Mouse (Mus musculus) hindbrain, embryonic 10.5 days (tissue): ENCODE measurements around the gene Atg5. TPM values are rescaled to one million over a fixed set of nuclear protein-coding genes. Genes with fewer than 3 reads are reported as not detected.
"Not testable (repeated sequence)": the region's sequence is repeated elsewhere in the genome, so short reads cannot be mapped to it uniquely, and the experiment has no call there.

Experiments
- DNase-seq: peaks from one replicate; pipeline ENCODE4 v3.0.0-alpha.2; 2017; ENCODE audit warnings: low spot score
- H3K27ac ChIP-seq: fragments of 300-500 bp; sonication (generic); 2 replicates; pipeline ENCODE4 v1.5.1; 2016; ENCODE audit warnings: mild to moderate bottlenecking, moderate library complexity
- H3K27me3 ChIP-seq: fragments of 300-500 bp; sonication (generic); 2 replicates; pipeline ENCODE4 v1.6.1; 2016; ENCODE audit warnings: mild to moderate bottlenecking; ENCODE audit not compliant: poor library complexity, insufficient read depth, severe bottlenecking
- H3K36me3 ChIP-seq: fragments of 300-500 bp; sonication (generic); 2 replicates; pipeline ENCODE4 v1.6.1; 2016; ENCODE audit warnings: mild to moderate bottlenecking, moderate library complexity
- H3K4me1 ChIP-seq: fragments of 300-500 bp; sonication (generic); replicated peaks from 2 replicates; pipeline ENCODE4 v1.6.1; 2016; ENCODE audit warnings: mild to moderate bottlenecking
- H3K4me3 ChIP-seq: fragments of 300-500 bp; sonication (generic); 2 replicates; pipeline ENCODE4 v1.5.1; 2016; ENCODE audit warnings: mild to moderate bottlenecking, moderate library complexity
- H3K9me3 ChIP-seq: fragments of 300-500 bp; sonication (generic); 2 replicates; pipeline ENCODE4 v1.6.1; 2016; ENCODE audit warnings: mild to moderate bottlenecking, moderate library complexity
- WGBS: fragments of 180-500 bp; shearing (Covaris S2); methylation state at CpG from one replicate; pipeline ENCODE4 v1.1.7; 2016; 5-methylcytosine and 5-hydroxymethylcytosine counted together
- polyA plus RNA-seq: library from polyadenylated mRNA; unstranded; fragments of >200 nt; fragmentation: Nextera tagmentation; extraction: Ambion mirVana; gene quantifications from 2 replicates; pipeline ENCODE4 v1.2.1, GENCODE M21; 2016

The Atg5 gene
- polyA plus RNA-seq, 1 experiment from 2014 or later, result 52.5 TPM

DNA sequence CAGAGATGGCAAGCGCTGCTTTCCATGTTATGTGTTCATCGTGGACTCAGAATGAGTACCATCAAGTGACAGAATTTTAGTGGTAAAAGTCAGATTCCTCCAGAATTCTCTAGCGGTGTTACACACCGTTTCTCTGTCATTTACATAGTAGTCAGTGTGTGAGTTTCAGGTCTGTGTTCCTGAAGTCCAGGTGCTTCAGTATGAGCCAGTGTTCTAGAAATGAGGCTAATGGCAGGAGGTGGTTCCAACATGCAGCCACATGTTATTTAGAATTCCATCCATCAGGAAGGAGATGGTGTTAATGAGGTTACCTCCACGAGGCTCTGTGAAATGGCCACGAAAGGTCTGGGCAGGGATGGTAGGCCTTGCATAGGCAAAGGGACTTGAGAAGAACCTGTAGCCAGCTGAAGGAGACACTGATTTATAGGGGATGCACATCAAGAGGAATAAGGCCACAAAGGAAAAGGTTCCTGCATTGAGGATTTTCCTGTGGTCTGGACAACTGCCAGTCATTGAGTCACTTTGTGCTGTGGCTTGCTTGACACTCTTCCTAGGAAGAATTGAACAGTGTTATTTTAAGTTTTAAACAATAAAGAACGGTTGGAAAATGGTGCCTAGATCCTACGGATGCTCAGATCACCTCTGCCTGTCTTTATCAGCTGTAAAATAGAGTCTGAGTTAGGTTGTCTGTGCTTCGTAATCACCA is 55.1 kb downstream of the Atg5 start:
- Histone ChIP-seq H3K36me3 (peaks cover 25% of the 10 kb centered on the region), H3K4me1 (peaks cover 6% of the 10 kb centered on the region), H3K9me3 (no peaks in the 10 kb centered on the region), H3K27me3 (no peaks in the 10 kb centered on the region), H3K27ac (no peak overlapping the region), H3K4me3 (no peak overlapping the region)
- 91% methylated on average over 9 of the region's 9 CpGs for WGBS
- DNase-seq, result no peak

DNA sequence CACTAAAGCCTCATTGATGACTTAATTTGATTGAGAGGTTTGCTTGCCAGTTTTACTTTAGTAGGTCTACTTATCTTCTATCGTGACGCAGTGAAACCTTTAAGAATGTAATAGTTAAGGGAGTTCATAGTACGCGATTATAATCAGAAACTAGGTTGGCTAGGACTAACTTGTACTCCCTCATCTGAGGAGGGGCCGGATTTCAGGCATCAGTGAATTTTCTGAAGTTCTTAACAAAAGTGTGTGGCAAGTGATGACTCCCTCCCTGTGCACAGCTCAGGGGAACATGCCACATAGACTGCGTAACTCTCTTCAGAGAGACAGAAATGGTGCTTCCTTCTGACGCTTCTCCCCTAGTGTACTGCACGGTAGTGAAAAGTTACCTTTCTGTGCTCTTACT is 55.7 kb downstream of the Atg5 start:
- Histone ChIP-seq H3K4me1 (peaks cover 6% of the 10 kb centered on the region), H3K9me3 (no peaks in the 10 kb centered on the region), H3K36me3 (peaks cover 19% of the 10 kb centered on the region), H3K4me3 (no peak overlapping the region), H3K27me3 (no peaks in the 10 kb centered on the region), H3K27ac (no peak overlapping the region)
- 84% methylated on average over 8 of the region's 8 CpGs for WGBS
- no peak for DNase-seq

DNA sequence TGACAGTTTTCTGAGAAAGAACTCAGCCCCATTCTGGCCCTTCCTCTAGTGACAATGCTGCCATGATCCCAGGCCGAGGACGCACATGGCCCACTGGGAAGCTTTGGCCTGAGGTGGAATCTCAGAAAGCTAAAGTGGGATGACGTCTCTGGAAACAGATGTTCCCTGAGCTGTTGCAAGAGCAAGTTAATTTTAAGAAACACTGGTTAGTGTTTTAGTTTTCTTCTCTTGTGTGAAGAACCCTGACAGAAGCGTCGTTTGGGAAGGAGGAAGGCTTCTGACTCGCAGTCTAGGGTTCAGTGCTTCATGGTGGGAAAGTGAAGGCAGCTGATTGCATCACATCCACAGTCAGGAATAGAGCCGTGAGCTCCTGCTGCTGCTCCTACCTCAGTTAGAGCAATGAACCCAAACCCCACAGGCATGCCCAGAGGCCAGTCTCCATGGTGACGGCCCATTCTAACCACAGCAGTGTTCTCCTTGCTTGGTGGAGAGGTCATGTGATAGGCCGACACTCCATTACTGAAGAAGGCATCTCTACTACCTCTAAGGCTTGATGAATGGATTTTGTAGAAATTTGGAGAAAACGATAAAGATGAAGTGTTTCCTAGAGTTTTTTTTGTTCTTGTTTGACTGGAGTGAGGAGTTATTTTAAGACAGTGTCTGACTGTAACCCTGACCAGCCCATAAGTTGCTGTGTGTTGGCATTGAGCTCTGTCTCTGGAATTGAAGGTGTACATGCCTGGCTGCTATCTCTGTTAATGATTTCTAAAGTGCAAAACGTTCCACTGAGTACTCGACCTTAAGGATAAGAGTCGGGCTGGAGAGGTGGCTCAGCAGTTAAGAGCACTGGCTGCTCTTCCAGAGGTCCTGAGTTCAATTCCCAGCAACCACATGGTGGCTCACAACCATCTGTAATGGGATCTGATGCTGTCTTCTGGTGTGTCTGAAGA is 57.7 kb downstream of the Atg5 start:
- no peak overlapping the region for H3K27ac ChIP-seq
- H3K27me3 ChIP-seq, result no peaks in the 10 kb centered on the region
- WGBS, result 75% methylated on average over 13 of the region's 13 CpGs
- no peak overlapping the region for H3K4me3 ChIP-seq
- peaks cover 6% of the 10 kb centered on the region for H3K4me1 ChIP-seq
- peaks cover 11% of the 10 kb centered on the region for H3K36me3 ChIP-seq
- DNase-seq, result peak; percentile 26
- H3K9me3 ChIP-seq, result no peaks in the 10 kb centered on the region

DNA sequence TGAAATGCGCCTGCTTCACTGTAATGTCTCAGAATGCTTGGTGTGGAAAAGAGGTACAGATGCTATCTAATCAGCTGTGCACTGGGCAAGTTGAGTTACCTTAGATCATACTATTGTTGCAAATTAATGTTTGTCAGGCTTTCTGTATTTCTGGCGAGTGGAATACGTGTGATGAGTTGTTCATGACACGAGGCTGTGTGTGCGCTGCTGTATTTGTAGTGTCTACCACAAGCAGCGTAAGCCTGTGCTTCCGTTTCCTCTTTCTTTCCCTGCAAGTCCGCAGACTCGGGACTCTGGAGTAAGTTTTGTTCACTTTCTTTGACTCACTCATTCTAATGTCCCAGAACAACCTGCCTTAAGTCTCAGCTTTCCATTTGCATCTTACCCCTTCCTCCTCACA is 58.9 kb downstream of the Atg5 start:
- Histone ChIP-seq H3K4me1 (peaks cover 6% of the 10 kb centered on the region), H3K27ac (no peak overlapping the region), H3K27me3 (no peaks in the 10 kb centered on the region), H3K9me3 (no peaks in the 10 kb centered on the region), H3K36me3 (no peaks in the 10 kb centered on the region), H3K4me3 (no peak overlapping the region)
- 92% methylated on average over 9 of the region's 9 CpGs for WGBS
- DNase-seq, result no peak

DNA sequence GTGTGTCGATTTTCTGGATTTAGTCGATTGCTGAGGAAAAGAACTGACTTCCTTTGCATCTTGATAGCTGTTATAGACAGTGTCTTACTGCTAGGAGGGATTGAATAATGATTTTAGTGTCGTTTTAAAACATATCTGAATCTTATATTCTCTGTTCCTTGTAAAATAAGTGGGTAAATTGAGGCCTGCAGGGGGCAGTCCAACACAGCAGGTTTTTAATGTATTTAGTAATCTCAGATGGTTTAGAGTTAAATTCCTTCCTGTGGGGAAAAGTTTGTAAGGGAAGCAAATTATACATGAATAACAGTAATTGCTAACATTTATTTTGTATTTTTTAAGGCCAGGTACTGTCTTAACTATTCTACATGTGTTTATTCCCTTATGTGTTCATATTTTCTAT is 60.2 kb downstream of the Atg5 start:
- peaks cover 6% of the 10 kb centered on the region for H3K4me1 ChIP-seq
- H3K27me3 ChIP-seq, result no peaks in the 10 kb centered on the region
- DNase-seq, result no peak
- WGBS, result 73% methylated on average over 3 of the region's 3 CpGs
- H3K4me3 ChIP-seq, result no peak overlapping the region
- no peaks in the 10 kb centered on the region for H3K36me3 ChIP-seq
- H3K27ac ChIP-seq, result no peak overlapping the region
- no peaks in the 10 kb centered on the region for H3K9me3 ChIP-seq

DNA sequence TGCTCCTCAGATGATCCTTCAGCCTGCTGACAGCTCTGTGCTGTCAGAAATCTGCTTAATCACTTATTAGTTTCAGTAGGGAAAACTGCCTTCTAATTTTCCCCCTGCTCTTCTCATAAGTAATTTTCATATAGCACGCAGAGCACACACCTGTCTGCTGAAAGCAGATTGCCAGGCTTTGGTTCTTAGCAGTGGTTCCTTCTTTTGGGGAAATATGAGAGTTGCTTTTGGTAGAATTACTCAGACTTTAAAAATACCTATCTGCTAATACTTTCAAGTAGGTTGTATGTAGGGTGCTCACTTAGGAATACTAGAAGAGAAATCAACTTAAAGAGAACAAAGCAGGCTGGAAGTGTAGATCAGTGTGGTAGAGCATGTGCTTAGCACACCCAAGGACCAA is 62.6 kb downstream of the Atg5 start:
- DNase-seq, result no peak
- no peak overlapping the region for H3K27ac ChIP-seq
- peaks cover 2% of the 10 kb centered on the region for H3K4me1 ChIP-seq
- H3K4me3 ChIP-seq, result no peak overlapping the region
- peaks cover 2% of the 10 kb centered on the region; the same call in 1 of the 2 replicates for H3K36me3 ChIP-seq
- H3K27me3 ChIP-seq, result no peaks in the 10 kb centered on the region
- WGBS, result 94% methylated on average over 1 of the region's 1 CpGs
- no peaks in the 10 kb centered on the region for H3K9me3 ChIP-seq

DNA sequence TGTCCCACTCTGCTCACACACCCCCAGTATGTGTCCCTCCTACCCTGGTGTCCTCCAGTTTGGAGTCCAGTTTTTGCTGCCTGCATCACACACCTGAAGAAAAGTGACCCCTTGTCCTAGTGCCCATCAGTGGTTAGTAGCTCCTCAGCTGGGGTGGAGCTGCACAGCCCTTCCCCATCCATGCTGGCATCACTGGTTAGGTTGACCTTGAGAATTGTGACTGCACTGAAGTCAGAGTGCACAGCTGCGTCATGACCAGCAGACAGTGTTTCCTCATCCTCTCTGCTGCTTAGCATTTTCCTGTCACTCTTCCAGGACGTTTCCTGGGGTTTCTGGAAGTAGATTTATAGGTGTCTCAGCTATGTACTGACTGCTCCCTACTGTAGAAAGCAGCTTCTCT is 63.3 kb downstream of the Atg5 start:
- H3K4me3 ChIP-seq, result no peak overlapping the region
- H3K4me1 ChIP-seq, result no peaks in the 10 kb centered on the region
- no peaks in the 10 kb centered on the region for H3K9me3 ChIP-seq
- no peaks in the 10 kb centered on the region for H3K27me3 ChIP-seq
- H3K36me3 ChIP-seq, result peaks cover 9% of the 10 kb centered on the region
- no peak overlapping the region for H3K27ac ChIP-seq
- no peak for DNase-seq
- WGBS, result 78% methylated on average over 2 of the region's 2 CpGs

DNA sequence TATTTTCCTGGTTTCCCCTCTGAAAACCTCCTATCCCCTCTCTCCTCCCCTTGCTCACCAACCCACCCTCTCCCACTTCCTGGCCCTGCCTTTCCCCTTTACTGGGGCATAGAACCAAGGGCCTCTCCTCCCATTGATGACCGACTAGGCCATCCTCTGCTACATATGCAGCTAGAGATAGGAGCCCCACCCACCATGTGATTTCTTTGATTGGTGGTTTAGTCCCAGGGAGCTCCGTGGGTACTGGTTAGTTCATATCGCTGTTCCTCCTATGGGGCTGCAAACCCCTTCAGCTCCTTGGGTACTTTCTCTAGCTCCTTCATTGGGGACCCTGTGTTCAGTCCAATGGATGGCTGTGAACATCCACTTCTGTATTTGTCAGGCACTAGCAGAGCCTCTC is 64.5 kb downstream of the Atg5 start:
- WGBS, result 91% methylated on average over 3 of the region's 3 CpGs
- H3K27me3 ChIP-seq, H3K9me3 ChIP-seq, H3K4me1 ChIP-seq, H3K27ac ChIP-seq, H3K4me3 ChIP-seq, DNase-seq: not testable (repeated sequence)
- H3K36me3 ChIP-seq, result peaks cover 11% of the 10 kb centered on the region

DNA sequence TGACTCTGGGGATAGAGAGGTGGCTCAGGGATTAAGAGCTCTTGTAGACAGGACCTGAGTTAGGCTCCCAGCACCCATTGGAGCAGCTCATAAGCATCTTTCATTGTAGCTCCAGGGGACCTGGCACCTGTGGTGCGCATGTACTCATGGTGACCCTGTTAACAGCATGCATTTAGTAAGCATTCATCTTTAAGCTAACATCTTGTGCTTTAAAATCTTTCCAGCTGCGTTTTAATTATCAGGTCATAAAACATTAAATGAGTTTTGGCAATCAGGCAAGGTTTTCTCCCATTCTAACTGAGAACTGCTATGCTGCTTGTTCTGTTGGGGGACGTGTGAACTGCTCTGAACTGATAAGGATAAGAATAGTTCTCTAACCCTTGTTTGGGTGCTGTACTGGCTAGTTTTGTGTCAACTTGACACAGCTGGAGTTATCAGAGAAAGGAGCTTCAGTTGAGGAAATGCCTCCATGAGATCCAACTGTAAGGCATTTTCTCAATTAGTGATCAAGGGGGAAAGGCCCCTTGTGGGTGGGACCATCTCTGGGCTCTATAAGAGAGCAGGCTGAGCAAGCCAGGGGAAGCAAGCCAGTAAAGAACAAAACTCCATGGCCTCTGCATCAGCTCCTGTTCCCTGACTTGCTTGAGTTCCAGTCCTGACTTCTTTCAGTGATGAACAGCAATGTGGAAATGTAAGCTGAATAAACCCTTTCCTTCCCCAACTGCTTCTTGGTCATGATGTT is 68.7 kb downstream of the Atg5 start:
- not testable (repeated sequence) for DNase-seq, H3K4me3 ChIP-seq, H3K4me1 ChIP-seq, H3K9me3 ChIP-seq, H3K27me3 ChIP-seq, H3K27ac ChIP-seq
- WGBS, result 85% methylated on average over 3 of the region's 3 CpGs
- H3K36me3 ChIP-seq, result peaks cover 11% of the 10 kb centered on the region

DNA sequence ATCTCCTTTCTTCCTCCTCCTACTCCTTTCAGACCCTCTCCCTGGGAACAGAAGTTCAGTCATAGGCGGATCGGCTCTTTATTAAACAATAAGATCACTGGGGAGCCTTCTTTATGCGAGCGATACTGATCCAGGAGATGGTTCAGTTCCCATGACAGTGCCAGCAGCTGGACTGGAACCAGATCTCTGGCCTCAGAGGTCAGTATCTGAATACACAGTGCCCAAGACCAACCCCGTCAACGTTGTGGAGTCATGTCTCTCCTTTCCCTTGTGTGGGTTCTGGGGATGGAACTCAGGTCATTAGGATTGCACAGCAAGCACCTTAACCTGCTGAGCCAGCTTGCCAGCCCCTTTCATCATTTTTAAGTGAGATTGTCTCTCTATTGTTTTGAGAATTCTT is 70.4 kb downstream of the Atg5 start:
- peaks cover 10% of the 10 kb centered on the region for H3K4me1 ChIP-seq
- H3K36me3 ChIP-seq, result peaks cover 14% of the 10 kb centered on the region
- H3K27me3 ChIP-seq, result no peaks in the 10 kb centered on the region
- H3K9me3 ChIP-seq, result no peaks in the 10 kb centered on the region
- no peak for DNase-seq
- no peak overlapping the region for H3K27ac ChIP-seq
- 39% methylated on average over 6 of the region's 6 CpGs for WGBS
- H3K4me3 ChIP-seq, result no peak overlapping the region

DNA sequence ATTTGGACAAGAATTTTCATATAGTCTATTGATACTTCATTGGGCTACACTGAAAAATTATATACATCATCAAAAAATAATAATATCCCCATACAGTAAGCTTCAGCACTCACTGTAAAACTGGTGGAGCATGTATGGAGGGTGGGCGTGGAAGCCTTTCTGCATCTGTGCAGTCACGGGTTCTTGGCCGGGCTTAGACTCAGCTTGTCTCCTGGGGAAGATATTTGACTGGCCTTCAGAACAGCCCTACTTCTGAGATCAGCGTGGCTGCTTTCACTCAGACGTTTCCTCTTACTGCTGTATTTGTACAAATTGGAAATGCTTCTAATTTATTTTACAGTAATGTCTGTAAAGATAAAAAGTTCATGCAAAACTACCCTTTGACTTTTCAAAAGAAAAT is 71.2 kb downstream of the Atg5 start:
- Histone ChIP-seq H3K9me3 (no peaks in the 10 kb centered on the region), H3K27me3 (no peaks in the 10 kb centered on the region), H3K36me3 (peaks cover 14% of the 10 kb centered on the region), H3K4me3 (no peak overlapping the region), H3K27ac (no peak overlapping the region), H3K4me1 (peaks cover 10% of the 10 kb centered on the region)
- 83% methylated on average over 5 of the region's 5 CpGs for WGBS
- DNase-seq, result no peak

DNA sequence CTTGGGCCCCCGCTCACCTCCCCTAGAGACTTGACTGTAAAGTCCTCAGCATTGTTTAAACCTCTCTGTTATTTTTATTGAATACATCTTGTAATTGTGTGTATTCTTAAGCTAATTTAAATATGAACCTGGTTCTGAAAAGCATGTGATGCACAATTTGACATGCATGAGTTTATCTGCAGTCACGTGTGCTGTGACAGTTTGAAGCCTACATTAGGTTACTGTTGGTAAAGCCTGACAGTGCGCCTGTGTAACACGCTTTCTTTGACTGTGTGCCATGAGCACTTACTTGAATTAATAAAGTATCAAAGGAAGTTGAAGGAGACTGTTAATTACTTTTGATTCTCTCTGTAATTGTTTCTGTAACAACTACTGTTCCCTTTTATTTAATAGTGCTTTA is 72.8 kb downstream of the Atg5 start:
- Histone ChIP-seq H3K27me3 (no peaks in the 10 kb centered on the region), H3K4me3 (no peak overlapping the region), H3K9me3 (no peaks in the 10 kb centered on the region), H3K4me1 (peaks cover 10% of the 10 kb centered on the region), H3K27ac (no peak overlapping the region), H3K36me3 (peaks cover 10% of the 10 kb centered on the region; the same call in 1 of the 2 replicates)
- no peak for DNase-seq
- 81% methylated on average over 4 of the region's 4 CpGs for WGBS
